Mouse (Mus musculus): ENCODE measurements at regions not wholly inside any gene's neighbourhood (a gene's known extent, or its start where the extent isn't known, plus 50 kb on each side); places are given as distances from the start of the nearest gene placed in this dataset.
"Not testable (repeated sequence)": the region's sequence is repeated elsewhere in the genome, so short reads cannot be mapped to it uniquely, and the experiment has no call there.

DNA sequence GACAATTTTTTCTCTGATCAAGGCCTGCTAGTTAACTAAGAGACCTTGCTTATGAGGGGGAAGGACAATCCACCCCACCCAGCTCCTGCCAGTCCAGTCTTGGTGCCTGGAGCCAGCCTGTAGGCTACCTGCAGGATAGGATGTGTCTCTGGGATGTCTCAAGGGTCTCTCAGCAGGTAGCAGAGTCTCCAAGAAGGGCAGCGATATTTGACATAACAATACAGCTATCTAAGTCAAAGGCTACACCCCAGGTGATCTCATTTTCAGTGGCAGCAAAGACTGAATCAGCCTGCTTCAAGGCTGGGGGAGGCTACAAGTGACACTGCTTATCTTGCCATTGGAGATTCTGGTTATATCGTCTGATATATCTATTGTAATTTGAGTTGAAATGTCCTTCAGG, 1267.5 kb downstream of the Pcdh9 start:
- H3K9me3 ChIP-seq: no peaks in the 10 kb centered on the region
- 32% methylated on average over 2 of the region's 2 CpGs for WGBS
- H3K4me2 ChIP-seq: no peak overlapping the region
- no peaks in the 10 kb centered on the region for H3K4me1 ChIP-seq
- no peak for ATAC-seq (ENCODE audit: low FRiP score)
- H3K27me3 ChIP-seq: no peaks in the 10 kb centered on the region
- no peak overlapping the region for H3K9ac ChIP-seq
- no peaks in the 10 kb centered on the region for H3K36me3 ChIP-seq (replicated peaks)
- H3K27ac ChIP-seq: no peak overlapping the region
- H3K4me3 ChIP-seq (replicated peaks): no peak overlapping the region

DNA sequence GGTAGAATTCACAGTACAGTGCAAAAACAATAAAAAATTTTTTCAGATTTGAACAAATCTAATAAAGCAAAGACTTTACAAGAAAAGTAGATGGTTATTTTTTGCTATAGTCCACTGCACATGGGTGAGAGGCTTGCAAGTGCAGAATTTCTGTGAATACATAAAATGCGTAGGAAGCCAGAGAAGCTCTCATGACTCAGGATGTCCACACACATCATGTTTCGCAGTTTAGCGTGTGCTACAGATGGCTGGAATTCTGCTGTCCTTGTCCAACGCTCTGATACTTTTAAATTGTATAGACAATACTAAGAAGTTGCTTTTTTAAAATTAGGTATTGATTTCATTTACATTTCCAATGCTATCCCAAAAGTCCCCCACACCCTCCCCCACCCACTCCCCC, 1274.9 kb downstream of the Pcdh9 start:
- H3K4me2 ChIP-seq: no peak overlapping the region
- H3K9me3 ChIP-seq: no peaks in the 10 kb centered on the region
- H3K9ac ChIP-seq: no peak overlapping the region
- H3K4me3 ChIP-seq (replicated peaks): no peak overlapping the region
- no peaks in the 10 kb centered on the region for H3K27me3 ChIP-seq
- H3K27ac ChIP-seq: no peak overlapping the region
- 95% methylated on average over 4 of the region's 4 CpGs for WGBS
- ATAC-seq (ENCODE audit: low FRiP score): no peak
- H3K4me1 ChIP-seq: no peaks in the 10 kb centered on the region
- H3K36me3 ChIP-seq (replicated peaks): no peaks in the 10 kb centered on the region

DNA sequence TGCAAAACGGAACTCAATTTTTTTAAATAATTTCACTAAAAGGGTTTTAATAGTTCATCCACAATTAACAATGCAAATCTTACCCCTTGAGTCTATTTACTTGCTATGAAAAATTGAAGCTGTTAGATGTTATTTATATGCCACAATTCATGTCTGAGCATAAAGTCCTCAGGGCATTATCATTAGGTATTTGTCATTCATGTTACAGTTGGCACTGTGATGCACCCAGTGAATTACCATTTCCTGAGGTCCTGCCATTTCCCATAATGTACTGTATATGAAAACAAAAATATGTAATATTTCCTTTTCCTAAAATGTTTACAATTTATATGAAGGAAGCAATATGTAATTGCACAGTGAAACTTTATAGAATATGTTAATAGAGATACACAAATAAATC, 1296.8 kb downstream of the Pcdh9 start:
- H3K4me2 ChIP-seq: no peak overlapping the region
- no peak for ATAC-seq (ENCODE audit: low FRiP score)
- 0 out of 2 replicates have a peak, but pooled peaks cover 3% of the 10 kb centered on the region for H3K4me1 ChIP-seq
- H3K9me3 ChIP-seq: no peaks in the 10 kb centered on the region
- no peaks in the 10 kb centered on the region for H3K36me3 ChIP-seq (replicated peaks)
- no peak overlapping the region for H3K4me3 ChIP-seq (replicated peaks)
- H3K9ac ChIP-seq: no peak overlapping the region
- H3K27ac ChIP-seq: no peak overlapping the region
- 93% methylated on average over 1 of the region's 1 CpGs for WGBS
- no peaks in the 10 kb centered on the region for H3K27me3 ChIP-seq

DNA sequence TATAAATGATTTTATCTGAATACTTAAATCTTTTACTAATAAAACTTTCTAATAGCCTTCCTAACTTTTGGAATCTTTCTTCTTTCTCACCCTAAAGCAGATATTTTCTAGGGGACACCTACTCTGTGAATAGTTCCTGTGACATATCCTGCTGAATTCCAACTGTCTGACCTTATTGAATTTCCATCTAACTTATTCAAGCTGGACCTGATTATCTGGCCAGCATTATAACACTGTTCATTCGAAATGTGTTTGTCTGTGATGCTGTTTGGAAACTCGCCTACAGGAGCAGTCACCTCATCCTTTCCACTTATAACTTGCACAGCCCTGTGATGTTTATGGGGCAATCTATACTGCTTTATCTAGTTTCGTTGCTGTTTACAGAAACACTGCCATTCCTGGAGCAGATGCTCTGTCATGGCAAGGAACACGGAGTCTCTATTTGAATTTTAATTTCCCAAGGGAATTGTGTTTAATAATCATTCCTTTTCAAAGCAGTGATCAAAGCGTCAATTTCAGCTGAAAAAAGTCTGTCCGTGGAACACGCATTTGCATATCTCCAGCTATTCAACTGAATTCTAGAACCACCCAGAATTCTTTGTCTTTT, 1298.8 kb downstream of the Pcdh9 start:
- no peaks in the 10 kb centered on the region for H3K9me3 ChIP-seq
- H3K27ac ChIP-seq: no peak overlapping the region
- H3K27me3 ChIP-seq: no peaks in the 10 kb centered on the region
- no peak overlapping the region for H3K4me2 ChIP-seq
- H3K4me3 ChIP-seq (replicated peaks): no peak overlapping the region
- H3K36me3 ChIP-seq (replicated peaks): no peaks in the 10 kb centered on the region
- 0 out of 2 replicates have a peak, but pooled peaks cover 3% of the 10 kb centered on the region for H3K4me1 ChIP-seq
- ATAC-seq (ENCODE audit: low FRiP score): peak; percentile 46; the same call in 1 of the 2 replicates
- no peak overlapping the region for H3K9ac ChIP-seq
- WGBS: 65% methylated on average over 7 of the region's 7 CpGs

DNA sequence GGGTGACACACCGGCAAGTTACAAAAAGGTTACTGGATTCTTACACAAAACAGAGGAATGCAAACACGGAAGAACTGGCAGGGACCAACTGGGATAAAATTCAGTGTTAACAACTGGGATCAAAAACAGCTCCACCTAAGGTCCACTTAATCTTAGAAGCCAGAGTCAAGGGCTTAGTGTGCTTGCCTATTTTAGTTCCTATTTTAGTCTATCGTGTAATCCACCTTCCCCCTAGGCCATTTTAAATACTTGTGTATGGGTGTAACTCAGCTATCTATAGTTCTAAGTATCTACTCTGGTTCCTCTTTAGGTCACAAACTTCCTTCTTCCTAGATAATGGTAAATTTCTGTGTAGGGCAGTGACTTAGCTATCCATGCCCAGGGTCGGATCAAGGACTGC, 1302.2 kb downstream of the Pcdh9 start:
- not testable (repeated sequence) for H3K27ac ChIP-seq; H3K4me1 ChIP-seq; H3K36me3 ChIP-seq (replicated peaks); H3K9me3 ChIP-seq; H3K4me2 ChIP-seq; H3K4me3 ChIP-seq (replicated peaks); ATAC-seq (ENCODE audit: low FRiP score); H3K27me3 ChIP-seq; H3K9ac ChIP-seq
- WGBS: 95% methylated on average over 4 of the region's 4 CpGs

DNA sequence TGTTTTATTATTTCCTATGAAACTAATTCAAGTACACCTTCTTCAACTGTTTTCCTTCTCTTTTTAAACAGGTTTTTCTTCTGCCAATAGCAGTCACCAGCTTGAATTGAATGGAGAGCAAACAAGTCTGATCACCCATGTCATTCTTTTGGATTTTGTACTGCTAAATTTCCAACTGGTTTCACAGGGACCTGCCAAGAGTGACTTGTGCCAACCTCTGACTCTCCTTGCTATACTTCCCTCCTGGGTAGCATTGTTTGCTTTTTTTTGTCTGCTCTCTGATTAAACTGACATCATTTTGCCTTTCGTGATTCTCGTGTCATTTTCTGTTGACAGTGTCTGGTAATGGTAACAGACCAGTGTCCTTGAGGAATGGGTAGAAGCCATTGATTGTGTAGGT, 1323.5 kb downstream of the Pcdh9 start:
- Histone ChIP-seq H3K9me3 (no peaks in the 10 kb centered on the region), H3K9ac (no peak overlapping the region), H3K27ac (no peak overlapping the region), H3K27me3 (no peaks in the 10 kb centered on the region), H3K4me1 (no peaks in the 10 kb centered on the region), H3K4me3 (replicated peaks) (no peak overlapping the region), H3K36me3 (replicated peaks) (no peaks in the 10 kb centered on the region), H3K4me2 (no peak overlapping the region)
- no peak for ATAC-seq (ENCODE audit: low FRiP score)
- 66% methylated on average over 2 of the region's 2 CpGs for WGBS

Data from forebrain, embryonic 12.5 days (tissue).